15 mouse cellular contexts compared by ENCODE assay signal in genomic region chr4:149058298-149058697, GRCm38 (mm10). TPM values are rescaled to one million over a fixed set of nuclear protein-coding genes. Genes with fewer than 3 reads are reported as not detected.
DNase-seq lines count a peak whose midpoint lies in the region; ATAC-seq and TF ChIP-seq lines count a peak whose summit lies in the region.
"Had no signal": no experiment of that assay in that cellular context is flagged by ENCODE, and none has a peak within 500 bp of the region (broad histone marks: within the 10 kb centered on the region; RNA-seq: fewer than 3 reads in every experiment).

No protein-coding gene starts in this region.

- no peak overlapping the region for H3K4me2 ChIP-seq in heart, embryonic 13.5 days
- peak overlapping the region; percentile 42 for H3K4me2 ChIP-seq in lung, embryonic 14.5 days
- H3K4me2 ChIP-seq in embryonic facial prominence, embryonic 12.5 days (replicated peaks): no peak overlapping the region
- H3K4me2 ChIP-seq in neural tube, embryonic 15.5 days: no peak overlapping the region
- H3K4me2 ChIP-seq: midbrain, embryonic 13.5 days had no signal

- H3K27me3 ChIP-seq in heart, embryonic 13.5 days (replicated peaks): no peaks in the 10 kb centered on the region
- no peaks in the 10 kb centered on the region for H3K27me3 ChIP-seq in lung, embryonic 14.5 days (ENCODE audit: insufficient read depth, low read length)
- no peaks in the 10 kb centered on the region for H3K27me3 ChIP-seq in embryonic facial prominence, embryonic 12.5 days
- H3K27me3 ChIP-seq in neural tube, embryonic 15.5 days (replicated peaks): no peaks in the 10 kb centered on the region

- no peak for ATAC-seq in heart, embryonic 13.5 days (ENCODE audit: extremely low read depth, insufficient number of reproducible peaks, low FRiP score, low TSS enrichment)
- no peak for ATAC-seq in lung, embryonic 14.5 days (ENCODE audit: insufficient read depth)
- no peak for ATAC-seq in embryonic facial prominence, embryonic 12.5 days (ENCODE audit: insufficient number of reproducible peaks, insufficient read depth, low FRiP score, low TSS enrichment)
- ATAC-seq in neural tube, embryonic 15.5 days (ENCODE audit: low FRiP score): no peak
- no peak for ATAC-seq in activated CD4-positive, CD25-positive, alpha-beta regulatory T cell, adult 4 months
- ATAC-seq: CD4-positive, CD25-positive, alpha-beta regulatory T cell, adult 4 months had no signal

- intact Hi-C loops in left cerebral cortex, postnatal 14 days (cut with DNase I): no loop called here

- peaks cover 75% of the 10 kb centered on the region for H3K4me1 ChIP-seq in heart, embryonic 13.5 days
- peaks cover 13% of the 10 kb centered on the region; the same call in 1 of the 2 replicates for H3K4me1 ChIP-seq in lung, embryonic 14.5 days (ENCODE audit: insufficient read depth)
- H3K4me1 ChIP-seq in embryonic facial prominence, embryonic 12.5 days: peaks cover 43% of the 10 kb centered on the region
- peaks cover 59% of the 10 kb centered on the region for H3K4me1 ChIP-seq in neural tube, embryonic 15.5 days

- no peak overlapping the region for H3K4me3 ChIP-seq in heart, embryonic 13.5 days
- H3K4me3 ChIP-seq in lung, embryonic 14.5 days (ENCODE audit: low read depth, low read length): no peak overlapping the region
- no peak overlapping the region for H3K4me3 ChIP-seq in embryonic facial prominence, embryonic 12.5 days
- no peak overlapping the region for H3K4me3 ChIP-seq in neural tube, embryonic 15.5 days (replicated peaks)
- H3K4me3 ChIP-seq: midbrain, embryonic 13.5 days had no signal

- H3K27ac ChIP-seq in heart, embryonic 13.5 days (replicated peaks): peak overlapping the region; percentile 68
- H3K27ac ChIP-seq in lung, embryonic 14.5 days (ENCODE audit: low read depth): peak overlapping the region; percentile 82
- peak overlapping the region; percentile 48; the same call in 1 of the 2 replicates for H3K27ac ChIP-seq in embryonic facial prominence, embryonic 12.5 days
- peak overlapping the region; percentile 54 for H3K27ac ChIP-seq in neural tube, embryonic 15.5 days (replicated peaks)

- WGBS in heart, embryonic 13.5 days: 63% methylated on average over 7 of the region's 7 CpGs
- WGBS in lung, embryonic 14.5 days: 52% methylated on average over 7 of the region's 7 CpGs
- WGBS in embryonic facial prominence, embryonic 12.5 days: 50% methylated on average over 7 of the region's 7 CpGs
- 32% methylated on average over 7 of the region's 7 CpGs for WGBS in neural tube, embryonic 15.5 days

- H3K9me3 ChIP-seq in heart, embryonic 13.5 days: no peaks in the 10 kb centered on the region
- no peaks in the 10 kb centered on the region for H3K9me3 ChIP-seq in lung, embryonic 14.5 days (ENCODE audit: low read depth, low read length)
- no peaks in the 10 kb centered on the region for H3K9me3 ChIP-seq in embryonic facial prominence, embryonic 12.5 days
- no peaks in the 10 kb centered on the region for H3K9me3 ChIP-seq in neural tube, embryonic 15.5 days (replicated peaks)
- H3K9me3 ChIP-seq: midbrain, embryonic 13.5 days had no signal

- H3K9ac ChIP-seq in heart, embryonic 13.5 days: peak overlapping the region; percentile 76; the same call in 1 of the 2 replicates
- H3K9ac ChIP-seq in lung, embryonic 14.5 days: no peak overlapping the region
- H3K9ac ChIP-seq in embryonic facial prominence, embryonic 12.5 days: no peak overlapping the region
- H3K9ac ChIP-seq in neural tube, embryonic 15.5 days (replicated peaks): no peak overlapping the region; the same call in 1 of the 2 replicates

- TF ChIP-seq CTCF in lung, embryonic 14.5 days (IDR thresholded peaks at IDR 0.05; ENCODE audit: low read depth): no peak

- peaks cover 3% of the 10 kb centered on the region; the same call in 1 of the 2 replicates for H3K36me3 ChIP-seq in heart, embryonic 13.5 days
- H3K36me3 ChIP-seq in lung, embryonic 14.5 days (ENCODE audit: insufficient read depth): no peaks in the 10 kb centered on the region
- no peaks in the 10 kb centered on the region for H3K36me3 ChIP-seq in embryonic facial prominence, embryonic 12.5 days
- H3K36me3 ChIP-seq in neural tube, embryonic 15.5 days: no peaks in the 10 kb centered on the region
- H3K36me3 ChIP-seq: midbrain, embryonic 13.5 days had no signal

- no peak for DNase-seq in heart, adult 18-20 months
- no peak for DNase-seq in lung, embryonic 14.5 days
- DNase-seq in lung, postnatal 10 days: no peak
- no peak for DNase-seq in left cerebral cortex, postnatal 14 days (ENCODE audit: low spot score in 2 of 2)
- DNase-seq: adrenal gland, postnatal 36 days; cerebellum, adult 11 months; kidney, adult 11 months; lung, postnatal 14 days; right cerebral cortex, postnatal 14 days had no signal

RNA-seq across cellular contexts. Expression of gene Pex14, which starts 41.4 kb away (rescaled TPM):
- polyA plus RNA-seq in heart, embryonic 13.5 days (2015; fragmentation: Nextera tagmentation; extraction: Ambion mirVana): 39.7 and 43.0 TPM in 2 replicates
- 10 to 100 TPM; 21.2 to 22.6 TPM for total RNA-seq in heart, adult 18-20 months (2021)
- polyA plus RNA-seq in lung, embryonic 14.5 days (2014; fragmentation: Nextera tagmentation; extraction: Ambion mirVana): 39.6 and 43.7 TPM in 2 replicates
- polyA plus RNA-seq in embryonic facial prominence, embryonic 12.5 days (2016; fragmentation: Nextera tagmentation; extraction: Ambion mirVana): 54.1 and 55.0 TPM in 2 replicates
- 60.0 and 61.2 TPM in 2 replicates for polyA plus RNA-seq in neural tube, embryonic 15.5 days (2015; fragmentation: Nextera tagmentation; extraction: Ambion mirVana)
- 10 to 100 TPM; 36.5 to 41.7 TPM for total RNA-seq in left cerebral cortex, postnatal 14 days (2021)
- polyA plus RNA-seq in activated CD4-positive, CD25-positive, alpha-beta regulatory T cell, adult 4 months (2017; shearing (Covaris generic)): 10 to 100 TPM; 11.9 to 17.9 TPM

RNA-seq across cellular contexts. Expression of gene Dffa, which starts 45.6 kb away (rescaled TPM):
- 31.2 and 33.5 TPM in 2 replicates for polyA plus RNA-seq in heart, embryonic 13.5 days (2015; fragmentation: Nextera tagmentation; extraction: Ambion mirVana)
- 10 to 100 TPM; 37.8 to 45.1 TPM for total RNA-seq in heart, adult 18-20 months (2021)
- 26.3 and 29.7 TPM in 2 replicates for polyA plus RNA-seq in lung, embryonic 14.5 days (2014; fragmentation: Nextera tagmentation; extraction: Ambion mirVana)
- 28.1 and 31.5 TPM in 2 replicates for polyA plus RNA-seq in embryonic facial prominence, embryonic 12.5 days (2016; fragmentation: Nextera tagmentation; extraction: Ambion mirVana)
- 28.1 and 32.7 TPM in 2 replicates for polyA plus RNA-seq in neural tube, embryonic 15.5 days (2015; fragmentation: Nextera tagmentation; extraction: Ambion mirVana)
- total RNA-seq in left cerebral cortex, postnatal 14 days (2021): 10 to 100 TPM; 58.3 to 61.6 TPM
- 10 to 100 TPM; 26.0 to 32.4 TPM for polyA plus RNA-seq in activated CD4-positive, CD25-positive, alpha-beta regulatory T cell, adult 4 months (2017; shearing (Covaris generic))
